Comparison of ENCODE assay signal across 20 mouse cellular contexts in the genomic region with DNA sequence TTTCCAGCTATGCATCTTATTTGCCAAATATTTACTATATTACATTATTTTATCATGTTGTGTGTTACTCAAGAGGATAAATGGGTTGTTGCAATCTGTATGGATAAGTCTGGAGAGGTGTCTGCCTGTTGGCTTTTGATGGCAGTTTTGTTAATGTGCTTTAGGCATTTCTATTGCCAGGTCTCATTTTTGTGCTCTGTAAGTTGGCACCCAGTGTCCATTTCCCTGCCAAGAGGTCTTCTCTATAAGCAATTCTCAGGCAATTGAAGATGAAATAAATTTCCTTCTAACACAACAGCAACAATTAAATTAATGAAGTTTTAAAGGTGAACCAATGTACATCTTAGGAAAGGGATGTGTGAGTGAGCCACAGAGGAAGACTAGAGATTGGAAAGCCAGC. TPM values are rescaled to one million over a fixed set of nuclear protein-coding genes. Genes with fewer than 3 reads are reported as not detected.
DNase-seq lines count a peak whose midpoint lies in the region; ATAC-seq lines count a peak whose summit lies in the region.
"Had no signal": no experiment of that assay in that cellular context is flagged by ENCODE, and none has a peak within 500 bp of the region (broad histone marks: within the 10 kb centered on the region; RNA-seq: fewer than 3 reads in every experiment).

No protein-coding gene starts in this region.

- DNase-seq in cerebellum, postnatal 4 days (ENCODE audit: low spot score in 2 of 2), result no peak
- DNase-seq in cerebellum, adult 9-10 months, result peak; percentile 88
- DNase-seq in cerebellum, postnatal 25 days, result peak; percentile 61 to 82
- no peak for DNase-seq in right cerebral cortex, postnatal 4 days
- DNase-seq in lung, postnatal 4 days, result no peak
- no peak for DNase-seq in layer of hippocampus, adult 8-10 months (ENCODE audit: low spot score in 2 of 2)
- DNase-seq: adrenal gland, postnatal 25 days; B cell, adult 2 months; gastrocnemius, postnatal 10 days; heart, adult 18-20 months; heart, postnatal 10 days; heart, postnatal 4 days; kidney, adult 8-10 months had no signal

- peak; percentile 56; the same call in 1 of the 2 replicates for ATAC-seq in cerebellum, adult (ENCODE audit: insufficient number of reproducible peaks, low FRiP score, low TSS enrichment)
- ATAC-seq: CD4-positive, CD25-positive, alpha-beta regulatory T cell, adult 4 months; forebrain, embryonic 15.5 days; hindbrain, embryonic 16.5 days; inflammation-experienced regulatory T-cells, adult 6 months; intestine, postnatal 0 days had no signal

RNA-seq across cellular contexts. Expression of a gene that starts 11.9 kb away (rescaled TPM):
- total RNA-seq in layer of hippocampus, adult 8-10 months (2022), result 100 to 1,000 TPM; 137 to 162 (median 148) TPM
- total RNA-seq: common myeloid progenitor, adult 5-6 weeks had no signal

Comparison
In these comparisons a context has a peak if more than half of its experiments do, and no peak if none do; other contexts are left out.
1. DNase-seq: peak in cerebellum, adult 9-10 months (single experiment) and cerebellum, postnatal 25 days (2 of 2); none in cerebellum, postnatal 4 days (0 of 2), right cerebral cortex, postnatal 4 days (single experiment), lung, postnatal 4 days (0 of 2) and layer of hippocampus, adult 8-10 months (0 of 2).